Mouse (Mus musculus): ENCODE data around the gene Arhgef25.

DNA sequence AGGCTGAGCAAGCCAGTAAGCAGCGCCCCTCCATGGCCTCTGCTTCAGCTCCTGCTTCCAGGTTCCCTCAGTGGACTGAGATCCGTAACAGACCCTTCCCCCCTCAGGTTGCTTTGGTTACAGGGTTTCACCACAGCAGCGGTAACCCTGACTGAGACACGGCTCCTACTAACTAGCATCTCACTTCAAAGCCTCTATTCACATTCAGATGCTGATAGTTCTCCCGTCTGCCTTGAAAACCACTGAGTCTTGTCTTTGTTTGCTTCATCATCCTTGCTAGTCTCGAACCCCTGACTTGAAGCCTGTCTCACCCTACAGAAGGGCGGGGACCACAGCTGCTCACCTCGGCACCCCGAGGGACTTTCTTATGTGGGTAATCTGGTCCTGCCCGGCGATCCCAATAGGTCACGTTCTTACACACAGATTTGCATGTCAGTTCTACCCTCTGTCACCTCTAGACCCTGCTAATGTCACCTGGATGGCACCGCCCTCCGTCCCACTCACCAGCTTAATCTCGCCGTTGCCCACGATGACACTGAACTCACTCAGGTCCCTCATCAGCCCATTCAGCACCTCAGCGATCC is 48.5 kb upstream of the Arhgef25 start:
- TF ChIP-seq POLR2A (IDR thresholded peaks at IDR 0.05; ENCODE audit: borderline replicate concordance, low read depth, low read length) (no peak), CTCF (IDR thresholded peaks at IDR 0.05; ENCODE audit: low read depth, low read length) (no peak)

All from bone marrow macrophage, adult 2 months (primary cell).